Mouse (Mus musculus) kidney, adult 2 months (tissue): Measurements from ENCODE around the gene Spryd3.

ENCODE experiments used
- CTCF ChIP-seq: fragments of 200-500 bp; conservative IDR thresholded peaks from 2 replicates; pipeline ENCODE4 v1.5.1; 2011; ENCODE audit warnings: low read depth, mild to moderate bottlenecking, control low read depth, low read length, moderate library complexity, mixed read lengths; ENCODE audit not compliant: insufficient read depth, insufficient read length
- POLR2A ChIP-seq: fragments of 200-500 bp; IDR thresholded peaks from one replicate; pipeline ENCODE4 v1.6.1; 2011; ENCODE audit warnings: low read depth, low read length, control low read depth

- TF ChIP-seq CTCF (no peak), POLR2A (no peak)
These were observed 23.9 kb downstream of the Spryd3 start for GRCm38 (mm10) chr15:102112181-102112580.
